Mouse (Mus musculus): ENCODE results near the gene Klc3. TPM values are rescaled to one million over a fixed set of nuclear protein-coding genes. Genes with fewer than 3 reads are reported as not detected.

Gene Klc3
- polyA plus RNA-seq, 1 experiment: 3.5 TPM

DNA sequence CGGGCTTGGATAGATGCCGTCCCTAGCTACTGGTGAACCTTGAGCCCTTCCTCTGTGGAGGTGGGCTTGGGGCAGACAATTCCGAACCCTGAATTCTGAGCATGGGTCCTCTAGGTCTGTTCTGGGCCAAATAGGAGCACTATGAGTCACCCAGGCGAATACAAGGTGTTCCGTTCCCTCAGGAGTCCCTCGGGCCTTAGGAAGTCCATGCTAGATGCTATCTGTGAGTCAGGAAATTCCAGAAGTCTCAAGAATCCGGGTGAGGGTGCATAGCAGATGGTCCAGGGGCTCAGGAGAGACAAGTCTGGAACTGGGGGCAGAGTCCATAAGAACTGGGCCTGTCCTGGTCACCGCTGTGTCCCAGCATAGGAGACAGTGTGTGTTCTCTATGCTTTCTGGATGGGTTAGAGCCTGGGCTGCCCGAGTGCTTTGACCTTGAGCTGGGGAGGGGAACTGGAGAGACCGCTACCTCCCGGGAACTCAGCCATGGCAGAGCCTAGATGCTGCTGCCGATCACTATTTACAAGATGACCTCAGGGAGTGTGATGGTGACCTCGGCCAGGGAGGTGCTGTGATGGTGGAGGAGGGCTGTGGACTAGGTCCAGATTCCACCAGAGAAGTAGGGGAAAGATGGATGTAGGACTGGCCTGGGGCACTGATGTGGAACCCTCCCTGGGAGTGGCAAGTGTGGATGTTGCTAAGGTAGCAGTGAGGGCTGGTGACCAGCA is 54.6 kb downstream of the Klc3 start:
- Histone ChIP-seq H3K27me3 (ENCODE audit: control insufficient read depth, insufficient read depth, insufficient read length) (no peaks in the 10 kb centered on the region), H3K79me2 (ENCODE audit: control insufficient read depth, insufficient read depth) (no peaks in the 10 kb centered on the region), H3K4me2 (ENCODE audit: low read depth) (no peak overlapping the region), H3ac (ENCODE audit: control insufficient read depth, insufficient read length) (no peak overlapping the region), H3K36me3 (ENCODE audit: control insufficient read depth, insufficient read depth) (peaks cover 6% of the 10 kb centered on the region), H3K4me3 (no peak overlapping the region)
- TF ChIP-seq TCF3 (IDR thresholded peaks at IDR 0.05; ENCODE audit: insufficient read length, low read depth) (no peak), POLR2AphosphoS2 (IDR thresholded peaks at IDR 0.05; ENCODE audit: insufficient read length, low read depth) (no peak), MYOG (IDR thresholded peaks at IDR 0.05; ENCODE audit: control insufficient read depth in 1 of 3, insufficient read depth in 1 of 3, insufficient read length in 2 of 3, low read depth in 2 of 3) (no peak), REST (IDR thresholded peaks at IDR 0.05; ENCODE audit: insufficient read depth, insufficient read length) (no peak), CEBPB (IDR thresholded peaks at IDR 0.05; ENCODE audit: insufficient read depth, poor library complexity, severe bottlenecking) (no peak), SRF (IDR thresholded peaks at IDR 0.05; ENCODE audit: control insufficient read depth, insufficient read length, low read depth) (no peak), POLR2A (IDR thresholded peaks at IDR 0.05; ENCODE audit: insufficient read length, low read depth) (no peak), USF1 (IDR thresholded peaks at IDR 0.05; ENCODE audit: low read depth) (no peak), MAX (IDR thresholded peaks at IDR 0.05; ENCODE audit: low read depth) (no peak), TCF12 (IDR thresholded peaks at IDR 0.05; ENCODE audit: insufficient read depth, poor library complexity, severe bottlenecking) (no peak), E2F4 (IDR thresholded peaks at IDR 0.05; ENCODE audit: insufficient read depth) (no peak), MYOD1 (IDR thresholded peaks at IDR 0.05; ENCODE audit: control insufficient read depth in 1 of 3, insufficient read length in 2 of 3, low read depth in 2 of 3) (no peak)

DNA sequence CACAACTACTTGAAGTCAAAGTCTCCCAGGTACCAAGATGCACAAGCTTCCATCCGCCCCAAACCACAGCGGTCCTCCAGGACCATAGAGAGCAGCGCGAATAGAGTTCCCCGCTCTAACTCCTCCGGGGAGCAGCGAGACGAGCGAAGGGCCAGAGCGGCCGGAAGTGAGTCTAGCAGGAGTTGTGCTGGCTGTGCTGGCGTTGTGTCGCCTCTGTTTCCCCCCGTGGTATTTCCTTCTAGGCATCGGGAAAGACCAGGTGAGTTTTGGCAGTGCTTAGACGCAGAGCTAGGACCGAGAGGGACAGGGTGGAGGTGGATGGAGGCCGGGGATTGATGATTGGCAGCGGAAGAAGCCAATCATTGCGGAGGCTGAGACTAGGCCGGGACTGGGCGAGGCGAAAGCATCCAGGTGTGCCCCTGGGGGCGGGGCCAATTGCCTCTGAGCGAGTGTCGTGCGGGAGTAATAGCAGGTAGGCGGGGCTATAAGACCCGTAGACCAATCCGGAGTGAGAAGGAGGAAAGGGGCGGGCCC is 58.9 kb downstream of the Klc3 start:
- H3K36me3 ChIP-seq (ENCODE audit: control insufficient read depth, insufficient read depth): peaks cover 6% of the 10 kb centered on the region
- H3K79me2 ChIP-seq (ENCODE audit: control insufficient read depth, insufficient read depth): no peaks in the 10 kb centered on the region
- TF ChIP-seq POLR2A (IDR thresholded peaks at IDR 0.05; ENCODE audit: insufficient read length, low read depth): peak; percentile 43
- TF ChIP-seq POLR2AphosphoS2 (IDR thresholded peaks at IDR 0.05; ENCODE audit: insufficient read length, low read depth): peak; percentile 38
- no peak for TF ChIP-seq TCF12 (IDR thresholded peaks at IDR 0.05; ENCODE audit: insufficient read depth, poor library complexity, severe bottlenecking)
- TF ChIP-seq MAX (IDR thresholded peaks at IDR 0.05; ENCODE audit: low read depth): no peak
- TF ChIP-seq REST (IDR thresholded peaks at IDR 0.05; ENCODE audit: insufficient read depth, insufficient read length): no peak
- H3K27me3 ChIP-seq (ENCODE audit: control insufficient read depth, insufficient read depth, insufficient read length): no peaks in the 10 kb centered on the region
- peak overlapping the region; percentile 77 for H3K4me2 ChIP-seq (ENCODE audit: low read depth)
- H3K4me3 ChIP-seq: peak overlapping the region; percentile 73
- H3ac ChIP-seq (ENCODE audit: control insufficient read depth, insufficient read length): no peak overlapping the region

Other genes with a start within 250 kb of the Klc3 start
- 0.48 TPM for gene Gipr, start 238.0 kb downstream of the Klc3 start, polyA plus RNA-seq (2012; fragmentation: generic; extraction: Trizol)
- gene Eml2, start 227.7 kb downstream of the Klc3 start, polyA plus RNA-seq (2012; fragmentation: generic; extraction: Trizol): 47.7 TPM
- gene Gpr4, start 191.6 kb downstream of the Klc3 start, polyA plus RNA-seq (2012; fragmentation: generic; extraction: Trizol): 0.10 TPM
- 29.8 TPM for gene Opa3, start 175.8 kb downstream of the Klc3 start, polyA plus RNA-seq (2012; fragmentation: generic; extraction: Trizol)
- 189 TPM for gene Vasp, start 132.3 kb downstream of the Klc3 start, polyA plus RNA-seq (2012; fragmentation: generic; extraction: Trizol)
- 0.42 TPM for gene Ppm1n, start 124.0 kb downstream of the Klc3 start, polyA plus RNA-seq (2012; fragmentation: generic; extraction: Trizol)
- gene Rtn2, start 121.5 kb downstream of the Klc3 start, polyA plus RNA-seq (2012; fragmentation: generic; extraction: Trizol): 340 TPM
- gene Fosb, start 94.1 kb downstream of the Klc3 start, polyA plus RNA-seq (2012; fragmentation: generic; extraction: Trizol): 0.82 TPM
- 83.1 TPM for gene Ercc1, start 59.3 kb downstream of the Klc3 start, polyA plus RNA-seq (2012; fragmentation: generic; extraction: Trizol)
- 13.7 TPM for gene Cd3eap, start 44.6 kb downstream of the Klc3 start, polyA plus RNA-seq (2012; fragmentation: generic; extraction: Trizol)
- gene Ppp1r13l, start 44.4 kb downstream of the Klc3 start, polyA plus RNA-seq (2012; fragmentation: generic; extraction: Trizol): 36.0 TPM
- gene Ercc2, start 22.1 kb downstream of the Klc3 start, polyA plus RNA-seq (2012; fragmentation: generic; extraction: Trizol): 11.5 TPM
- gene Ckm, start 672 bp upstream of the Klc3 start, polyA plus RNA-seq (2012; fragmentation: generic; extraction: Trizol): 1,561 TPM
- 18.2 TPM for gene Mark4, start 54.7 kb upstream of the Klc3 start, polyA plus RNA-seq (2012; fragmentation: generic; extraction: Trizol)
- not detected for gene Exoc3l2, start 59.2 kb upstream of the Klc3 start, polyA plus RNA-seq (2012; fragmentation: generic; extraction: Trizol)
- 7.8 TPM for gene Bloc1s3, start 104.3 kb upstream of the Klc3 start, polyA plus RNA-seq (2012; fragmentation: generic; extraction: Trizol)
- gene Trappc6a, start 104.3 kb upstream of the Klc3 start, polyA plus RNA-seq (2012; fragmentation: generic; extraction: Trizol): 57.3 TPM
- 0.06 TPM for gene Nkpd1, start 113.7 kb upstream of the Klc3 start, polyA plus RNA-seq (2012; fragmentation: generic; extraction: Trizol)
- gene Ppp1r37, start 159.0 kb upstream of the Klc3 start, polyA plus RNA-seq (2012; fragmentation: generic; extraction: Trizol): 48.4 TPM
- 1.5 TPM for gene Zfp296, start 173.2 kb upstream of the Klc3 start, polyA plus RNA-seq (2012; fragmentation: generic; extraction: Trizol)
- gene Gemin7, start 173.5 kb upstream of the Klc3 start, polyA plus RNA-seq (2012; fragmentation: generic; extraction: Trizol): 89.8 TPM
- gene Clasrp, start 200.4 kb upstream of the Klc3 start, polyA plus RNA-seq (2012; fragmentation: generic; extraction: Trizol): 14.8 TPM
- gene Relb, start 225.3 kb upstream of the Klc3 start, polyA plus RNA-seq (2012; fragmentation: generic; extraction: Trizol): 25.7 TPM